Mouse (Mus musculus): Measurements from ENCODE around the gene Cd48. TPM values are rescaled to one million over a fixed set of nuclear protein-coding genes. Genes with fewer than 3 reads are reported as not detected.
"Not testable (repeated sequence)": the region's sequence is repeated elsewhere in the genome, so short reads cannot be mapped to it uniquely, and the experiment has no call there.

Cd48 gene
- polyA plus RNA-seq, 1 experiment = 5.6 TPM

- TF ChIP-seq POLR2A (IDR thresholded peaks at IDR 0.05; ENCODE audit: low read depth, low read length) = no peak
- no peak for TF ChIP-seq CTCF (IDR thresholded peaks at IDR 0.05; ENCODE audit: extremely low read depth, insufficient read length, insufficient replicate concordance, low read depth, low read length)
- 85% methylated on average over 6 of the region's 6 CpGs for WGBS
- H3K36me3 ChIP-seq (ENCODE audit: control insufficient read depth, insufficient read depth, low read length) = no peaks in the 10 kb centered on the region
These were observed 15.5 kb upstream of the Cd48 start for GRCm38 (mm10) chr1:171666350-171666749.

GRCm38 (mm10) chr1:171667160-171667559 lies 14.6 kb upstream of the Cd48 start:
- H3K27ac ChIP-seq (ENCODE audit: insufficient read depth, low read depth, low read length) = no peak overlapping the region
- no peak overlapping the region for H3K4me3 ChIP-seq (ENCODE audit: low read depth, low read length)
- WGBS = 70% methylated on average over 1 of the region's 1 CpGs
- TF ChIP-seq POLR2A (IDR thresholded peaks at IDR 0.05; ENCODE audit: low read depth, low read length) (no peak), CTCF (IDR thresholded peaks at IDR 0.05; ENCODE audit: extremely low read depth, insufficient read length, insufficient replicate concordance, low read depth, low read length) (no peak)
- no peaks in the 10 kb centered on the region for H3K4me1 ChIP-seq (ENCODE audit: control insufficient read depth, insufficient read depth, insufficient read length, low read length)
- no peaks in the 10 kb centered on the region for H3K27me3 ChIP-seq (ENCODE audit: control insufficient read depth, insufficient read depth, low read length)
- H3K36me3 ChIP-seq (ENCODE audit: control insufficient read depth, insufficient read depth, low read length) = no peaks in the 10 kb centered on the region

More at GRCm38 (mm10) chr1:171666350-171666749, 15.5 kb upstream of the Cd48 start:
- Histone ChIP-seq H3K27me3 (ENCODE audit: control insufficient read depth, insufficient read depth, low read length) (no peaks in the 10 kb centered on the region), H3K4me1 (ENCODE audit: control insufficient read depth, insufficient read depth, insufficient read length, low read length) (no peaks in the 10 kb centered on the region), H3K4me3 (ENCODE audit: low read depth, low read length) (no peak overlapping the region), H3K27ac (ENCODE audit: insufficient read depth, low read depth, low read length) (no peak overlapping the region)

- not testable (repeated sequence) for H3K27me3 ChIP-seq (ENCODE audit: control insufficient read depth, insufficient read depth, low read length); H3K36me3 ChIP-seq (ENCODE audit: control insufficient read depth, insufficient read depth, low read length); H3K4me3 ChIP-seq (ENCODE audit: low read depth, low read length); H3K27ac ChIP-seq (ENCODE audit: insufficient read depth, low read depth, low read length); H3K4me1 ChIP-seq (ENCODE audit: control insufficient read depth, insufficient read depth, insufficient read length, low read length)
- WGBS = 76% methylated on average over 2 of the region's 2 CpGs
These were observed 9.4 kb upstream of the Cd48 start for GRCm38 (mm10) chr1:171672451-171672850.

GRCm38 (mm10) chr1:171672854-171673475 lies 8.8 kb upstream of the Cd48 start:
- H3K4me3 ChIP-seq (ENCODE audit: low read depth, low read length) = no peak overlapping the region
- H3K36me3 ChIP-seq (ENCODE audit: control insufficient read depth, insufficient read depth, low read length) = no peaks in the 10 kb centered on the region
- 61% methylated on average over 5 of the region's 5 CpGs for WGBS
- no peaks in the 10 kb centered on the region for H3K4me1 ChIP-seq (ENCODE audit: control insufficient read depth, insufficient read depth, insufficient read length, low read length)
- H3K27ac ChIP-seq (ENCODE audit: insufficient read depth, low read depth, low read length) = no peak overlapping the region
- TF ChIP-seq CTCF (IDR thresholded peaks at IDR 0.05; ENCODE audit: extremely low read depth, insufficient read length, insufficient replicate concordance, low read depth, low read length) = no peak
- no peaks in the 10 kb centered on the region for H3K27me3 ChIP-seq (ENCODE audit: control insufficient read depth, insufficient read depth, low read length)

- Histone ChIP-seq H3K4me3 (ENCODE audit: low read depth, low read length) (no peak overlapping the region), H3K4me1 (ENCODE audit: control insufficient read depth, insufficient read depth, insufficient read length, low read length) (no peaks in the 10 kb centered on the region), H3K27ac (ENCODE audit: insufficient read depth, low read depth, low read length) (no peak overlapping the region), H3K36me3 (ENCODE audit: control insufficient read depth, insufficient read depth, low read length) (no peaks in the 10 kb centered on the region), H3K27me3 (ENCODE audit: control insufficient read depth, insufficient read depth, low read length) (no peaks in the 10 kb centered on the region)
- WGBS = 60% methylated on average over 1 of the region's 1 CpGs
- TF ChIP-seq CTCF (IDR thresholded peaks at IDR 0.05; ENCODE audit: extremely low read depth, insufficient read length, insufficient replicate concordance, low read depth, low read length) (no peak), POLR2A (IDR thresholded peaks at IDR 0.05; ENCODE audit: low read depth, low read length) (no peak)
These were observed 7.3 kb upstream of the Cd48 start for GRCm38 (mm10) chr1:171674467-171674866.

- WGBS = 58% methylated on average over 1 of the region's 1 CpGs
- Histone ChIP-seq H3K36me3 (ENCODE audit: control insufficient read depth, insufficient read depth, low read length) (no peaks in the 10 kb centered on the region), H3K4me3 (ENCODE audit: low read depth, low read length) (no peak overlapping the region), H3K4me1 (ENCODE audit: control insufficient read depth, insufficient read depth, insufficient read length, low read length) (no peaks in the 10 kb centered on the region), H3K27ac (ENCODE audit: insufficient read depth, low read depth, low read length) (no peak overlapping the region), H3K27me3 (ENCODE audit: control insufficient read depth, insufficient read depth, low read length) (no peaks in the 10 kb centered on the region)
- no peak for TF ChIP-seq CTCF (IDR thresholded peaks at IDR 0.05; ENCODE audit: extremely low read depth, insufficient read length, insufficient replicate concordance, low read depth, low read length)
- TF ChIP-seq POLR2A (IDR thresholded peaks at IDR 0.05; ENCODE audit: low read depth, low read length) = no peak
These were observed 4.1 kb upstream of the Cd48 start for GRCm38 (mm10) chr1:171677721-171678120.

- H3K4me1 ChIP-seq (ENCODE audit: control insufficient read depth, insufficient read depth, insufficient read length, low read length) = no peaks in the 10 kb centered on the region
- H3K4me3 ChIP-seq (ENCODE audit: low read depth, low read length) = peak overlapping the region; percentile 22; the same call in 1 of the 2 replicates
- 46% methylated on average over 7 of the region's 7 CpGs for WGBS
- H3K36me3 ChIP-seq (ENCODE audit: control insufficient read depth, insufficient read depth, low read length) = no peaks in the 10 kb centered on the region
- H3K27ac ChIP-seq (ENCODE audit: insufficient read depth, low read depth, low read length) = peak overlapping the region; percentile 82; the same call in 1 of the 2 replicates
- TF ChIP-seq POLR2A (IDR thresholded peaks at IDR 0.05; ENCODE audit: low read depth, low read length) = no peak
- no peak for TF ChIP-seq CTCF (IDR thresholded peaks at IDR 0.05; ENCODE audit: extremely low read depth, insufficient read length, insufficient replicate concordance, low read depth, low read length)
- no peaks in the 10 kb centered on the region for H3K27me3 ChIP-seq (ENCODE audit: control insufficient read depth, insufficient read depth, low read length)
These were observed 800 bp upstream of the Cd48 start for GRCm38 (mm10) chr1:171681009-171681408.

All from small intestine, adult 2 months (tissue).